Mouse (Mus musculus): ENCODE measurements around the gene Unk.
"Not testable (repeated sequence)": the region's sequence is repeated elsewhere in the genome, so short reads cannot be mapped to it uniquely, and the experiment has no call there.

Gene Unk

DNA sequence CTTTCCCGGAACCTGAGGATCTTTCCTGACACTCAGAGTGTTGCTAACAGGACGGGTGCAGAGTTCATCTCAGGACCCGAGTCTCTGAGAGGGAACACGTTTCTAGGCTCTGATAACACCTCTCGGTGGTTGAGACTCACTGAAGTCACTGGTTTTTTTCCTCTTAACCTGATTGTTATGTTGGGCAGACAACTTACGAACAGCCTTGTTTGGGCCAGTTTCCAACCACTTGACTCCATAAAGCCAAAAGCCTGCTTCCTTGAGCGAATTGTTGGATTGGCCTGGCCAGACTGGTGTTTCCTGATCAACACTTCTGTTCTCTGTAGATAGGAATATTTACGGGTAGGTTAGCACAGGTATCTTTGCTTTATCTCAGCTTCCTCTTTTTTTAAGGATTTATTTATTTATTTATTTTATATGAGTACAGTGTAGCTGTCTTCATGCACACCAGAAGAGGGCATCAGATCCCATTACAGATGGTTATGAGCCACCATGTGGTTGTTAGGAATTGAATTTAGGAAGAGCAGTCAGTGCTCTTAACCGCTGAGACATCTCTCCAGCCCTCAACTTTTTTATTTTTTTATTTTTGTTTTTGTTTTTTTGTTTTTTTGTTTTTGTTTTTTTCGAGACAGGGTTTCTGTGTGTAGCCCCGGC lies 58.7 kb downstream of the Unk start:
- no peak for DNase-seq (ENCODE audit: low spot score in 2 of 2)

GRCm38 (mm10) chr11:116089545-116089944 lies 59.4 kb downstream of the Unk start:
- no peak for DNase-seq (ENCODE audit: low spot score in 2 of 2)

GRCm38 (mm10) chr11:116091591-116091990 lies 61.5 kb downstream of the Unk start:
- no peak for DNase-seq (ENCODE audit: low spot score in 2 of 2)

DNA sequence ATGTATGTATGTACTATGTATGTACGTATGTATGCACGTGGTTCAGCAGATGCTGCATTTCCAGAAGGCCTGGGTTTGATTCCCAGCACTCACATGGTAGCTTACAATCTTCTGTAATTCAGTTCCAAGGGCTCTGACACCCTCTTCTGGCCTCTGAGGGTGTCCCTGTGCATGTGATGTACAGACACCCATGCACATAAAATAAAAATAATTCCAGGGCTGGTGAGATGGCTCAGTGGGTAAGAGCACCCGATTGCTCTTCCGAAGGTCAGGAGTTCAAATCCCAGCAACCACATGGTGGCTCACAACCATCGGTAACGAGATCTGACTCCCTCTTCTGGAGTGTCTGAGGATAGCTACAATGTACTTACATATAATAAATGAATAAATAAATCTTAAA lies 62.8 kb downstream of the Unk start:
- not testable (repeated sequence) for DNase-seq (ENCODE audit: low spot score in 2 of 2)

GRCm38 (mm10) chr11:116093771-116094565 lies 63.8 kb downstream of the Unk start:
- no peak for DNase-seq (ENCODE audit: low spot score in 2 of 2)

DNA sequence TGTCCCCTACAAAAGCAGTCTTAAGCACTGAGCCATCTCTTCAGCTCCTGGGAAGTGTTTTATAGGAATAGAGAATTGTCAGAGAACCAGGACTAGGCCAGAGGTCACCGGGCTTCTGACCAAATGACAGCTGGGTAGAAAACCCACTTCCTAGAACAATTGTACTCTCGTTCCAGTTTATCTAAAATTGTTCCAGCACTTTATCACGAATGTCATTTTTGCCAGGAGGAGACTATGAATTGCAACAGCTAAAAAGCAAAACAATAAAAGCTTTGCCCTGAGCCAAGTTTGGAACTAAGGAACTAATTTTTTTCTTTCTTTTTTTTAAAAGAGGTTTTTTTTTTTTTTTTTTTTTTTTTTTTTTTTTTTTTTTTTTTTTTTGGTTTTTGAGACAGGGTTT lies 65.5 kb downstream of the Unk start:
- no peak for DNase-seq (ENCODE audit: low spot score in 2 of 2)

- no peak for DNase-seq (ENCODE audit: low spot score in 2 of 2)
Observed at GRCm38 (mm10) chr11:116096213-116097108, 66.3 kb downstream of the Unk start.

DNA sequence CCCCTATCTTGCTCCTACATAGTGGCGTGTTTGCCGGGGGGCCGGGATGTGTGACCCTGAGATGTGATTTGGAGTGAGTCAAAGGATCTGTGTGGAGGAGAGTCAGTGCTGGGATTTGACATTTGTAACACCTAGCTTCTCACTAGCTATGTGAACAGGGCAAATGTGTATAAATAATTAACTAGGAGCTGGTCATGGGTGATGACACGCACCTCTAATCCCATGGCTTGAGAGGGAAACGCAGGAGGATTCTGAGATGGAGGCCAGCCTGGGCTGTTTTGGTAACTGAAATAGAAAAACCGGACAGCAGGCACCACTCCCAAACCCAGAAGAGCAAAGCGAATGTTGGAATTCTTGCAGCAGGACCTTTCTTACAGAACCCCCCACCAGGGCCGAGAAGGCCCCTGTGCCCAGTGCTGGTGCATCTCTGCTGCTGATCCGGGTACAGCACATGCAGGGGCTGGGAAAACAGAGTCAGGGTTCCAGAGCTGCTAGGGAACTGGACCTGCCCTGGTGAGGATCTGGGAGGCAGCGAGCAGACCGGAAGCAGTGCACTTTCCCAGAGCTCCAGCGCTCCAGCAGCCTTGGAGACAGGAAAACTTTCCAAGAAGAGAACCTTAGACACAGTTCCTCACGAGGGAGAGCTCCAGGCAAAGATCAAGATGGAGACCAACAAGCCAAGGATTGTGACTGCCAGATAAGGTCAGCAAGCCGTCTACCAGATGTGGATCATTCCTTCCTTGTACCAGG lies 68.8 kb downstream of the Unk start:
- no peak for DNase-seq (ENCODE audit: low spot score in 2 of 2)

DNA sequence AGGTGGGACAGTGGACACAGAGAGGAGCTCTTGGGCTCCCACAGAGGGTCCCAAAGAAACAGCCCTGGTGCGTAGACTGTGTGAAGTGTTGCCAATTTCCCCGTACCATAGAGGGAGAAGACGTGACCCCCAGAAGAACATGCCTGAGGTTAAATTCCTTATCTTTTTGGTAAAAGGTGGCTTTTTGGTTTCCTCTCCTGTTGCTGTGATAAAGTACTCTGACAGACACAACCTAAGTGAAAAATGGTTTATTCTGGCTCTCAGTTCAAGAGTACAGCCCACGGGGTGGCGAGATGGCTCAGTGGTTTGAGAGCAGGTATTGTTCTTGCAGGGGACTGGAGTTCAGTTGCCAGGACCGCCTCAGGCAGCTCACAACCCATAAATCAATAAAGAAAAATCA lies 69.3 kb downstream of the Unk start:
- no peak for DNase-seq (ENCODE audit: low spot score in 2 of 2)

DNA sequence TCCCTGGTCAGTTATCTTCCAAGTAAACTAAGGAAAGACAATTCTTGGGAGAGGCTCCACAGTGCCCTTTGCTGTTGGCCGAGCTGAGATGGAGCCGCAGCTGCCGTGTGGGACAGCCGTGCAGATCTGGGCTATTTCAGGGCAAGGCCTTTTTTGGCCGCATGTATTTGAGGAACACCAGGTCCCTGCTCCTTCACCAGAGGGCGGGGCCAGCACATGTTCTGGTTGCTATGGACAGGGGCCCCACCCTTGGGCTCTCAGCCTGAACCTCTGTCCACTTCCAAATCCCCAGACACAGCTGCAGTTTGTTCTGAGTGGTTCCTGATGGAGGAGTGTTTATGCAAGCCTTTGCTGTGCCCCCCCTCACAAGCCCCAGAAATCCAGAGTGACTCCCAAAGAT lies 70.3 kb downstream of the Unk start:
- DNase-seq (ENCODE audit: low spot score in 2 of 2), result no peak

GRCm38 (mm10) chr11:116100839-116101238 lies 70.7 kb downstream of the Unk start:
- DNase-seq (ENCODE audit: low spot score in 2 of 2), result no peak

DNA sequence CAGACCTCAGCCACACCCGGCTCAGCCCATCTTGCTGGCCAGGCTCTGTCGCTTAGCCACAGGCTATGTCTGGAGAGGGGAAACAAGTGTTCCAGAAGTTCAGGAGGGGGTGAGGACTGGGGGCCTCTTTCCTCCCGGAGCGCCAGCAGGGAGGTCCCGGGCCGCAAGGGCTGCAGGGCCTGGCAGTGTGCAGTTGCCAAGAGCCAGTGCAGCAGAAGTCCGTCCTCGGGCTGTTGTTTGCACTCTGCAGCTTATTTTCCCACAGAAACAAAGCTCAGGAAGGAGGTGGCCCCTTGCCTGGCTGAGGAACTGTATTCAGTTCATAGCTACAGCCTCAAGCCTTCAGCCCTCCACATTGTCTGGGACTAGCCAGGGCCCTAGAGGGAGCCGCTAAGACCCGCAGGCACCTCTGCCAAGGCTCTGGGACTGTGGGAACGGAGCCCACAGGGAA lies 71.8 kb downstream of the Unk start:
- DNase-seq (ENCODE audit: low spot score in 2 of 2), result no peak

- no peak for DNase-seq (ENCODE audit: low spot score in 2 of 2)
Observed at GRCm38 (mm10) chr11:116102472-116102871, 72.3 kb downstream of the Unk start.

GRCm38 (mm10) chr11:116103572-116103971 lies 73.5 kb downstream of the Unk start:
- no peak for DNase-seq (ENCODE audit: low spot score in 2 of 2)

DNA sequence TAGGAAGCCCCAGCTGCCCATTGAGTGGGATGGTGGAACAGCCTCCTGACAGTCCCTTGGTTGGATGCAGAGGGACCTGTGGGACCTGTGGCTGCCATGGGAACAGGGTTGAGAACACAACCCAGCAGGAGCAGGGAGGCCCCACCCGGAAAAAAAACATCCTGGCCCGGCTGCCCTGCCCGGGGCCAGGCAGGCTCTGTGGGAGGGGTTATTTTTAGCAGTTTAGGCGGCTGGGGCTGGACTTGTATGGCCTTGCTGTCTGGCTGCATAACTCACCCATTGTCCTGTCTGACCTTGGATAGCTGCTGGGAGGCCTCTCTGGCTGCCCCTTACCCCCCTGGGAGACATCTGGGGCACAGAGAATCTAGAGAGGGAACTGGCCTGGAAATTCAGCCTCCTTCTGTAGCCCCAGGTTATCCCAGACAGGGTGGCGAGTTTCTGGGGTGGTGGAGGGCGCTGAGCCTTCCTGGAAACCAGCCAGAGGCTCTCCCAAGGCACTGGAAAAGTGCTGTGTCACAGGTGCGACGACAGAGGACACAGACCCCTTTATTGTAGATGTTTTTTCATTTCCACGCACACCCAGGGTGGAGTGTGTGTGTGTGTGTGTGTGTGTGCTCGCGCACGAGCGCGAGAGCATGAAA lies 74.0 kb downstream of the Unk start:
- no peak for DNase-seq (ENCODE audit: low spot score in 2 of 2)

GRCm38 (mm10) chr11:116105065-116105464 lies 74.9 kb downstream of the Unk start:
- no peak for DNase-seq (ENCODE audit: low spot score in 2 of 2)

GRCm38 (mm10) chr11:116106154-116106962 lies 76.2 kb downstream of the Unk start:
- DNase-seq (ENCODE audit: low spot score in 2 of 2), result no peak

- no peak for DNase-seq (ENCODE audit: low spot score in 2 of 2)
Observed at GRCm38 (mm10) chr11:116106963-116107776, 77.0 kb downstream of the Unk start.

- no peak for DNase-seq (ENCODE audit: low spot score in 2 of 2)
Observed at GRCm38 (mm10) chr11:116107777-116108285, 77.7 kb downstream of the Unk start.

All from right cerebral cortex, adult 2 months (tissue).